Mouse (Mus musculus) spleen, adult 2 months (tissue): ENCODE data around the gene Isx.

Experiments
- CTCF ChIP-seq: fragments of 200-500 bp; IDR thresholded peaks from 2 replicates; pipeline ENCODE4 v1.5.1; 2011; ENCODE audit warnings: mild to moderate bottlenecking, inconsistent platforms; ENCODE audit not compliant: insufficient read depth, insufficient read length, insufficient replicate concordance; ENCODE audit errors: extremely low read depth
- POLR2A ChIP-seq: fragments of 200-500 bp; IDR thresholded peaks from 2 replicates; pipeline ENCODE4 v1.6.1; 2011; ENCODE audit warnings: low read depth, low read length, inconsistent platforms

- TF ChIP-seq CTCF (no peak), POLR2A (no peak)
Measured at GRCm38 (mm10) chr8:74870346-74870949, 2.5 kb upstream of the Isx start.
